In genomic region chr13:59148793-59149192, GRCm38 (mm10) we compare ENCODE assay signal across 17 mouse cellular contexts.
"Had no signal": no experiment of that assay in that cellular context is flagged by ENCODE, and none has a peak within 500 bp of the region (broad histone marks: within the 10 kb centered on the region; RNA-seq: fewer than 3 reads in every experiment).

No protein-coding gene starts in this region.

- H3K4me3 ChIP-seq: liver, embryonic 15.5 days; midbrain, embryonic 10.5 days; midbrain, embryonic 12.5 days; myocyte; neural tube, embryonic 13.5 days; neural tube, embryonic 15.5 days; stomach, embryonic 15.5 days had no signal

- DNase-seq: liver, postnatal 0 days; lung, embryonic 14.5 days; lung, postnatal 10 days; lung, postnatal 4 days; midbrain, embryonic 14.5 days; right cerebral cortex, postnatal 14 days; thymus, adult 2 months; thymus, postnatal 25 days; thymus, postnatal 4 days had no signal

- H3K27ac ChIP-seq: liver, embryonic 15.5 days; midbrain, embryonic 10.5 days; midbrain, embryonic 12.5 days; neural tube, embryonic 13.5 days; neural tube, embryonic 15.5 days; stomach, embryonic 15.5 days; stomach, postnatal 0 days had no signal
